Mouse (Mus musculus): Measurements from ENCODE around the gene Jun.

Jun gene

DNA sequence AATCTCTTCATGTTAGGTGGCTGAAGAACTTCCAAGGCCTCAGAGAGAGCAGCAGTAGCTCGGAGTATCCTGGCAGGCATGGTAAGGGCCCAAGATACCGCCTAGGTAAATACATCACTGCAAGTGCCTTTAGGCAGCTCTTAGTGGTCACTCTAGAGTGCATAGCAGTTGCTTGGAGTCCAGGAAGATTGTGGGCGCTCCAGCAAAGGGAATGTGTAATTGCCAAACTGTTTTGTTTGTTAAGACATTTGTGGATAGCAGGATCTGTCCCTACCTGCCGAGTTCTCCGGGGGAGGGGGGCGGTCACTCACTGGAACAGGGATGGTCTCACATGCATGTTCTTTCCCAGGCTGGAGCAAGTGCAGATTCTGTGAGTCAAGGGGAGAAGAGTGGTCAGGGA lies 22.3 kb upstream of the Jun start:
- no peak for DNase-seq (ENCODE audit: low read depth)

DNA sequence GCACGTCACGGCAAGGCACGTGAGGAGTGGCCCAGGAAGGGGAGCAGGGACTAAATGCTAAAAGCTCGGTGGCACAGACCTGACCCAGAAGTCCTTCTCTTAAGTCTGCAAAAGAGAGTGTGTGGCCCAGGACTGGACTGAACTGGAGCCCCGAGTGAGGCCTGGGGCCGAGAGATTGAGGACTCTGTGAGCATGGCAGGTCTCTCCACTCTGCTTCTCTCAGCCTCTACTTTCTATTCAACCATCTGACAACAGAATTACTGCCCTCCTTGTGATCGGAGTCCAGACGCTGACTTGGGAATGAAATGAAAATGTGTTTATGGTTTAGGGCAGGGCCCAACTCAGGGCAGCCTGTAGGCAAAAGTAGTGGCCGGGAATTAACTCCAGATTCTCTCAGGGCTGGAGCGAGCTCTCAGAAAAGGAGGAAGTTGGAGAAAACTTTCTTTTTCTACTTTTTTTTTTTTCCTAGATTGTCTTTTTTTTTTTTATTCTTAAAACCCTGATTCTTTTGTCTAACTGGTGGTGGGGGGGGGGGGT lies 21.3 kb upstream of the Jun start:
- DNase-seq (ENCODE audit: low read depth) = no peak

DNA sequence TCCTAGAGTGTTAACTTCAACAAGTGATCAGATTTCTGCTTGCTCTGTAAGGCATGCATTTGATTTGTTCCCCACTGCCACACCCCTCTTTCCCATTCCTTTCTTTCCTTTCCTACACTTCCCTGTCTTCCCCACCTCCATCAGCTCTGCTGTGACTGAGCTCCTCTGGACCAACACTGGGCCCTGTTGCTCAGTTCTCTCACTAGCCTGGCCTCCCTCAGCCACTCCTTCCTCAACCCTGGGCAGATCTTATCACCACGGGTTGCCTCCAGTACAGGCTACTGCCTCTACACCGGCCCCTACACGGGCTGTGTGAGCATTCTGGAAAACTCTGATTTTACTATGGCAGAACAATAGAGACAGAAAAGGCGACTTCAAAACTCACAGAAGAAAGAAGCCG lies 18.4 kb upstream of the Jun start:
- DNase-seq (ENCODE audit: low read depth) = no peak

DNA sequence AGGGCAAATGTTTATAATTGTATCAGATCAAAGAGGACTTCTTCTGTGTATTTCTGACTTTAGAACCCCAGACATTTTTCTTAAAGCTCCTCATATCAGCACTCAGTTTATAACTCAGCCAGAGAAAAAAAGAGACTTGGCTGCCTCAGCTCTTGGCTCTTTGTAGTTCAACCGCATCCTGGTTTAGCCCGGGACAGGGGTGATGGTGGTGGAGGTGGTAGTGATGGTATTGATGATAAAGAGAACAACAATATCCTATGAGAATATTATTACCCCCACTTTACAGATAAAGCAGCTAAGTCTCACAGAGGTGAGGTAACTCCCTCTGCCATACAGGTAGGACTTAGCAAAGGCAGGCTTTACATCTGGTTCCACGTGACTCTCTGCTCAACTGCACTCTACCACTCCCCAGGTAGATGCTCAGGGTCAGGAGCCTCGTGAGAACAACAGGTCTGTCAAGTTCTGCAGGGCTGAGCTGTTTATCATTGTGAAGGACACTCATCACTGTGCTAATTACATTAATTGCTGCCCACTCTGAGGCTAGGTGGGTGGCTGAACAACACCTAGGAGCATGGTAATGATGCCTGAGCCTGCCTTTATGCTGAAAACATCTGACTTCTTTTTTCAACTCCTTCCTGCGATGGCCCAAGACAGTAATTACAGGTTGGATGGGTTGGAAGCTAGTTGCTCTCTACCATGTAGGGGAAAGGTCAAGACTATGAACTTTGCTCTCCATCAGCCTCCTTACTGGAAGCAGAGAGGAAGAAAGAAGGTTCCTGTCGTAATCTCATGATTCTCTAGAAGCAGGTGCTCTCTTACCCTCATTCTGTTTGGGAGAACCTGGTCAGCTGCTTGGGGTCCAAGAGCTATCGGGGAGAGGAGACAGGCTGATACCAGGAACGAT lies 16.3 kb upstream of the Jun start:
- DNase-seq (ENCODE audit: low read depth) = peak; percentile 39

DNA sequence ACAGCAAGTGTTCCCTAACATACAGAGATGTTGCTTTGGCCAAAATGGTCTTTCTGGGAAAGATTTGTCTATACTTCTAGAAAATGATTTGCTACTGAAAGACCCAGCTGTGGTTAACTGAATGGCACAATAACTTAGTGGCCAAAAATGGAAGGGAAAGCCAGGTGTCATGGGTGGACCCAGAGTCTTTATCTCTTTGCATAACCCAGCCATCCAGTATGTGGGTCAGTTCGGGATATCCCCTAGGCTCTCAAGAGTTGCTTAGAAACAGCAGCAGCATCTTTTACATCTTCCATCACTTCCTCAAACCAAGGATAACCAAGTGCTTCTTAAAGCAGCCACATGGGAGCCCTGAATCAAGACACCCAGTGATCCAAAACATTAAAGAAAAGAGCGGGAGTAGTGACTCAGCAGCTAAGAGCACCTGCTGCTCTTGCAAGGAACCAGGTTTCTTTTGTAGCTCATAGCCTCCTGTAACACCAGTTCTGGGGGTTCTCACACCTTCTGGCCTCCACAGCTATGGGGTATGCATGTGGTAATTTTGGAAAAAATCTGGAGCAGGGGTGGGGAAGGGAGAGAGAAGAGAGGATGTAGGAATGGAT lies 11.7 kb upstream of the Jun start:
- no peak for DNase-seq (ENCODE audit: low read depth)

DNA sequence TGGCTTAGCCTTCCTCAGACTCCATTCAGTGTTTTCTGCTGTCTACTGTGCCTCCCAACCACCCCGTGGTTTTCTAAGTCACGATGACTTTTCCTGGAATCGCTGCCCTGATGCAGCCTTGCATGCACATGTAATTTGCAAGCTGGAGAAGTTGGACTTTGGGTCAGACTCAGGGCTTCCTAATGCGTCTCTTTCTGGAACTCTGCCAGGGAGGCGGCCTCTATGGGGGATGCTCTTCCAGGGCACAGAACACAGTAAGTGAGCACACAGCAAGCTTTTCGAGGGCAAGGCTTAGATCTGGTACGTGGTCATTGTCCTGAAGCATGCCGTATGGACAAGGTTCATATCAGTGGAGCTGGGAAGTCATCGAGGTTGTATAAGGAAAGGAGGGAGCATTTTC lies 10.9 kb upstream of the Jun start:
- DNase-seq (ENCODE audit: low read depth) = no peak

DNA sequence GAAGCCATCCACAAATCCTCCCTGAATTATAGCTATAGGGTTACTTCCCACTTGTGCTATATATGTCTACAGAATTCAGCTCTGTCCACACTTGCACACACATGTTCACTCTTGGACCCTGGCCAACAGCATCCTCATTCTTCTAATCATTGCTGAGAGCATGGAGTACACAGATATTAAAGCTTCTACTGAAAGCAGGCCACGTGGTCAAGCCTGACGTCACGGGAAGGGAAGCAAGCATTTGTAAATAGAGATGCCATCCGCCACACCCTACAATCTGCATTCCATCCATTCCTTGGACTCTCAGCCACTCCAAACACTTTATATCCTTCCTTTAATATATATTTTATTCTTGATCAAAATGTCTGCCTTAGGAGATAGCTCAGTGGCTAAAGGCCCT lies 5.2 kb upstream of the Jun start:
- no peak for DNase-seq (ENCODE audit: low read depth)

DNA sequence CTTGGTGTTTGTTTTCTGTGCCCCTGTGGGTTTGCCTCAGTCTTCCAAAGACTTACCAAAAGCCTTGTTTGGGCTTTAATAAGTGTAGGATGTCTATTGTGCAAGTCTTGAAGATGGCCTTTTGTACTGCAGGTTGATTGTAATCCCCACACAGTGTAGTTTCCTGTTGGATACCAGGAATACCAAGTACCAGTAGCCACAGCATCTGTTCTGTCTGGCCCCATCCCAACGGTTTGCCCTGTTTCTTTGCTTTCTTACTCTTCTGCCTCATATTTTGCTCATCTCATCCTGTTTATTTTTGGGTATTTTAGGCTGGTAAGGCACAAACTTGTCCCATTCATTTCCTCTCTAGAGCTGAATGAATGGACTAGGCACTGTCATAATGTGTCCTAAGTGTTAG lies 3.3 kb upstream of the Jun start:
- DNase-seq (ENCODE audit: low read depth) = no peak

DNA sequence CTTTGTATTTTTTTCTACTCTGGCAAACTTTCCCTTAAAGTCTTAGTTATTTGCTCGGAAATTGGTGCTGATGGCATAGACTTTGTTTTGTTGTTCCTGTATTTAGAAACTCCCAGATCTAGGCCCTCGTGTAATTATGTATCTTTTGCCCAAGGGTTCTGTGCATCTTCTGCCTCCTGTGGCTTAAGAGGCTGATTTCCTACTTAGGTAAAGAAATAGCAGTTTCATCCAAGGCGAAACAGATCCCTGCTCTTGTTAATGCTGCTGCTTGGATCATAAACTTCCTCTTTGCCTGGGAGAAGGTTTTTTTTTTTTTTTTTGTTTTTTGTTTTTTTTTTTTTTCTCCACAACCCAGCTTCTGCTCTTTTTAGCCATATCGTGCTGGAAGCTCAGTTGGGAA lies 2.3 kb upstream of the Jun start:
- DNase-seq (ENCODE audit: low read depth) = no peak

DNA sequence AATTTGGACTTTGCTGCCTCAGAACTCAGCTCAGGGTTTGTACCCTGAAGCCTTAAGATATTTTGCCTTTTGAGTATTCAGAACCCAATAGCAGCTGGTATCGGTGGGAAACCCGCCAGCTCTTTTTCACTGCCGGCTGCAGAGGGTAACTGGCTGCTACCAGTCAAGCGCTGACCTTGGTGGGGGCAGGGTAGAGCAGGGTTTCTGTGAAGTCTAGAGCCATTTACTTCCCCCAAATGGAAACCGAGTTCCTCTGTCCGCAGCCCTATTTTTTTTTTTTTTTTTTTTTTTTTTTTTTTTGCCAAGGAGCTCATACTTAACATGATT lies 1.7 kb upstream of the Jun start:
- no peak for DNase-seq (ENCODE audit: low read depth)

DNA sequence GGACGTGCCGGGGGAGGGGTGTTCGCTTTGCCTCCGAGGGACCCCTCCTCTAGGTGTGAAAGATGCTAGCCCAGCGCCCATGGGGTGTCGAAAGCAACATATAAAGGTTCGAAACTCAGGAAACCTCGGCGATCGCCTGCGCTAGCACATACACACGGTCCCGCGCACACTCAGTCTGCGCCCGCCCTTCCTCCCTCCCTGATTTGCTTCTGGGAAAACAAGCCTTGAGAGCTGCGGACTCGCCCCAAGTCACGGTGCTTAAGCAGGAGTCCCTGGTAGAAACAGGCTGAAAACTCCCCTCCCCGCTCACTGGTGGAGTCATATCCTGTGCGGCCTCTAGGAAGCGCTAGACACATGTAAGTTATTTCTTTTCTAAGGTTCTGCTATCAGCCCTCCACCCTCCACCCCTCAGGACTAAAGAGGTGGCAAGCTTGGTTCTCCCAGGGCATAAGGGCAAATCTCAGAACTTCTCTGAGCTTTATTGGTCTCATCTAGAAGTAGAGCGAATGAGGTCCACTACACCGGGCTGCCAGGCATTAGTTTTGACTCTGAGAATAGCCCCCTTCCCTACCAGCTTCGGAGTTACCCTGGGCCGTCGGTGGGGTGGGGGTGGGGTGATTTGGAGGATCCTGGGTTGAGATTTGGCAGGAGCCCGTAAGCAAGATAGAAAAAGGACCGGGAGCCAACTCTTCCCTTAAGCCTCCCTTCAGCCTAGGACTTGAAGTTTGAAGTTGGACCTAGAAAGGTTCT lies 1.2 kb upstream of the Jun start:
- peak; percentile 95 for DNase-seq (ENCODE audit: low read depth)

DNA sequence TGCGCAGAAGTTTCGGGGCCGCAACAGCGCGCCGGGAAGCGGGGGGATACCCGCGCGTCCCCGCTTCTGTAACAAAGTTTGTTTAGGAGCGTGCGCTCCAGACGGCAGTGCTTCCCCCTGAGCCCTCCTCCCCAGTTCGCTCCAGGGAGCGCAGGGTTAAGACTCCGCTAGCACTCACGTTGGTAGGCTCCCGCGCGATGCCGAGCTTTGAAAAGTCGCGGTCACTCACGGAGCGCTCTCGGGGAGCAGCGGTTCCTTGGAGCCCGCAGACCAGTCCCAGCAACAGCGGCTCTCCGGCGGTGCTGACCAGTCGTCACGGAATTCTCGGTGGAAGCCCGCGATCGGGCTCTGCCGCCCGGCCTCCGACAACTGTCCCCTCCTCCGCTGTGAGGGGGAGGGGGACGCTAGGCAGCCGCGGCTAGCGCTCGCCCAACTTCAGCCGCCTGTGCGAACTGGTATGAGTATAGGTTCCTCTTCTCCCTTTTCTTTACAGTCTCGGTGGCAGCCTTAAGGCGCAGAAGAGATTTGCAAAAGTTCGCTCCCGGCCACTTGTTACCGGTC lies 631 bp downstream of the Jun start:
- peak; percentile 70 for DNase-seq (ENCODE audit: low read depth)

DNA sequence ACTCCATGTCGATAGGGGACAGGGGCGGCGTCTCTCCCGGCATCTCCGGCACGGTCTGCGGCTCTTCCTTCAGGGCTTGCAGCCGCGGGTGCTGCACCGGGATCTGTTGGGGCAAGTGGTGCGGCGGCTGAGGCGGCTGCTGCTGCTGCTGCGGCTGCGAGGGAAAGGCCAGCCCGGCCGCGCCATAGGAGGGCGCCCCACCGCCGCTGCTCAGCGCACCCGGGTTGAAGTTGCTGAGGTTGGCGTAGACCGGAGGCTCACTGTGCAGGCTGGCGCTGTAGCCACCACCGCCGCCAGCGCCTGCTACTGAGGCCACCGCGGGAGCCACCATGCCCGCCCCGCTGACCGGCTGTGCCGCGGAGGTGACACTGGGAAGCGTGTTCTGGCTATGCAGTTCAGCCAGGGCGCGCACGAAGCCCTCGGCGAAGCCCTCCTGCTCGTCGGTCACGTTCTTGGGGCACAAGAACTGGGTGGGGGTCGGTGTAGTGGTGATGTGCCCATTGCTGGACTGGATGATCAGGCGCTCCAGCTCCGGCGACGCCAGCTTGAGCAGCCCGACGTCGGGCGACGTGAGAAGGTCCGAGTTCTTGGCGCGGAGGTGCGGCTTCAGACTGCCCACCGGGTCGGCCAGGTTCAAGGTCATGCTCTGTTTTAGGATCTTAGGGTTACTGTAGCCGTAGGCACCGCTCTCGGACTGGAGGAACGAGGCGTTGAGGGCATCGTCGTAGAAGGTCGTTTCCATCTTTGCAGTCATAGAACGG lies 1.3 kb downstream of the Jun start:
- DNase-seq (ENCODE audit: low read depth) = peak; percentile 66

DNA sequence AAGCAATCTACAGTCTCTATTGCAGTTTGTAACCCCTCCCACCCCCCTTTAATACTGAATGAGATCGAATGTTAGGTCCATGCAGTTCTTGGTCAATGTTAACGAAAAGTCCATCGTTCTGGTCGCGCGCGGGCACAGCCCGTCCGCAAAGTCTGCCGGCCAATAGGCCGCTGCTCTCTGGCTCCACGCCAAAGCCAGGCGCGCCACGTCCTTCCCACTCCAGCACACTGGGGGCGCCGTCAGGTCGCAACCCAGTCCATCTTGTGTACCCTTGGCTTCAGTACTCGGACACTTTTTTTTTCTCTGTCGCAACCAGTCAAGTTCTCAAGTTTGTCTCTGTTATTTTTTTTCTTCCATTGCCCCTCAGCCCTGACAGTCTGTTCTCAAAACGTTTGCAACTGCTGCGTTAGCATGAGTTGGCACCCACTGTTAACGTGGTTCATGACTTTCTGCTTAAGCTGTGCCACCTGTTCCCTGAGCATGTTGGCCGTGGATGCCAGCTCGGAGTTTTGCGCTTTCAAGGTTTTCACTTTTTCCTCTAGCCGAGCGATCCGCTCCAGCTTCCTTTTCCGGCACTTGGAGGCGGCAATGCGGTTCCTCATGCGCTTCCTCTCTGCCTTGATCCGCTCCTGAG lies 2.0 kb downstream of the Jun start:
- DNase-seq (ENCODE audit: low read depth) = peak; percentile 77

DNA sequence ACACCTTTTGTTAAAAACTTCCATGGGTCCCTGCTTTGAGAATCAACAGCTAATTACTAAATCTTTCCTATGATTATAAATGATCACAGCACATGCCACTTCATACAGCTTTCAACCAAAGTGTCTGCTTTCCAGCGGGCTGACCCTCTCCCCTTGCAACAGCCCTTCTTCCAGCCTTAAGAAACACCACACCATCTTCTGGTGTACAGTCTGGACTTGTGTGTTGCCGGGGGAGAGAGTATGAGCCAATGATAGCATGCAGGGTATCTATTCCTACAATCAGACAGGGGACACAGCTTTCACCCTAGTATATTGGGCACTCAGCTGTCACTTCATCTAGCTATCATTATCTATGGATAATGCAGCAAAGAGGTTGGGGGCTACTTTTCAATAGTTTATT lies 2.9 kb downstream of the Jun start:
- peak; percentile 72 for DNase-seq (ENCODE audit: low read depth)

DNA sequence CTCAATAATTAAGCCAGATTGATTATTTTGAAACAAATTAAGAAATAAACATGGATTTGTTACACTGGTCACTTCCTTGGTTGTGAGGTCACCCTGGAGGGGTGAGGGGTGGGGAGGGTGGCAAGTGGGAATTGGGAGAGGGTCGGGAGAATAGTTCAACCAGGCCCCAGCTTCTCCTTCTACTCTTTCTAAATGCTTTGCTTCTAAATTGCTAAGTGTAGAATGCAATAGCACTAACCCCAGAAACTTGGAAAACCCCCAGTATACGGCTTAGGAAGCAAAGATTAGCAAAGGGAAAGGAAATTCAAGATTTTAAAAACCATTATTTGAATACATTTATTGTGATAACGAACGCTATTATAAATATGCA lies 3.3 kb downstream of the Jun start:
- DNase-seq (ENCODE audit: low read depth) = no peak

DNA sequence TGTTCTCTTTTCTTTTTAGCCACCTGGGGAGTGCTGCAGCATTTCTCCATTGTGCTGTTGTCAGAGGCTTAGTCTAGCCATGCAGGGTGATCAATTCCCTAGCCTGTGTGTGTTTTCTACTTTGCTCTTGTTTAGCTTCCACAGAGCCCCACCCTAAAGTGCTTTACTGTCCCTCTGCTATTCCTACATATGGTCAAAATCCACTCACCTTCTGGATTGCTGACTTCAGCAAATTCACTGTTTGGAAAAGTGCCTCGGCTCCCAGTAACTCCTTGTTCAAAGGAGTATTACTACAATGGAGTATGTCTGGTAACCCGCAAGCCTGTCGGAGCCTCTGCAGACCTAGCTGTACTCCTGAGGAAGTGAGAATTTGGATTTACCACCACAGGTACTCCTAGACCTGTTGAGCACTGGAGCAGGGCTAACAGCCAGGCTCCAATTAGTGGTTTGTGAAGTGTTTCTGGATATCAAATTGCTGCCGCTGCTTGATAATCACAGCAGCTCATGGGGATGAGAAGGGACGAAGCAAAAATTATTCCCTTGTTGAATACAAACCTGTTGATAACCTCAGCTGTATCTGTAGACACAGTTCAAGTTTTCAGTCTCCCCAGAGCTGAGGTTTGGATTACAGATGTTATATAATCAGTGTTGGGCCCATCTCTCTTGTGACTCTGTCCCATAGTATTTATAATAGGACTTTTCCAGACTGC lies 3.8 kb downstream of the Jun start:
- peak; percentile 53 for DNase-seq (ENCODE audit: low read depth)

DNA sequence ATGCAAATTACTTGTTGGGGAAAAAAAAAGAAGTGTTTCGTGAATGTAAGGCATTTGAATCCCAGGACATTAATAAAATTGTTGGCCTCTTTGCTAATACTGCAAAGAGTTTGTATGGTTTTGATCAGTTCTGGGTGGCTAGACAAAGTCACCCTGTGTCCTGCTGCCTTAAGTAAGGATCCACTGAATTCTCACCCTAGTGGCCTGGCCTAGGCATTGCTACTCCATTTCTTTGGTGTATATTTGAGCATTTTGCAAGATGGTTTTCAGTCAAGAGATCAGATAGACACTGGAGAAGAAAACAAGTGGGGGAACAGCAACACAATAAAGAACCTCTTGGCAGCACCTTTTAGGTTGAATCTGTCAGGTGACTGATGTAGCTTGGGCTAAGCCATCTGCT lies 6.9 kb downstream of the Jun start:
- peak; percentile 38 for DNase-seq (ENCODE audit: low read depth)

DNA sequence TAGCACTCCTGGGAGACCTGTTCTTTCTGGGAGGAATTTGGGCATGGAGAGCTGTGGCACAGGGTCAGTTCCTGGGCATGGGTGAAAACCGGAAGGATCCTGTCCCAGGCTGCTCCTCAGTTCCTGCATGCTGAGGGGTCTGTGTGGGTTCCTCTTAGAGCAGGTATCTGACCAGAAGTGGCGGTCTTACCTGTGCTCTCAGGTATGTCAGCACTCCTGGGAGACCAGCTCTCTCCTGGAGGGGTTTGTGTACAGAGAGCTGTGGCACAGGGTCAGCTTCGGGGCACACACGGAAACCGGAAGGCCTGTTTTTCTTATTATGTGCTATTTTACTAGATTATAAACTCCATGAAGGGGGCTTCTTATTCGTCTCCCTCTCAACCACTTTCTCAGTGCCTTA lies 7.3 kb downstream of the Jun start:
- no peak for DNase-seq (ENCODE audit: low read depth)

DNA sequence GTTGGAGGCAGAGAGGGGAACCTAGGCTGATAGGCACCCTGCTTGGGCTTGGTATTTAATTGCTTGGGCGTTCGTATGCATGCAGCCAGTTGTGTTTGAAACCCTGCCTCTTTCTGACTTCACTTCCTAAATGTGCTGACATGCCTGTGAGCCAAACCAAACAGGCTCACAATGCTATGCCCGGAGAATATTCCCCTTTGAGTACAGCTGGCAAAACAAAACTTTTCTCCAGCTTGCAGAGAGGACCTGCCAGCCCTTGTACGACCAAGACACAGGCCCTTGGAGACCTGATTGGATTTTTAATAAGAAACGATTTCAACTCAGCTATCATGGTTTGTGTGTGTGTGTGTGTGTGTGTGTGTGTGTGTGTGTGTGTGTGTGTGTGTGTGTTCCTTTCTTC lies 14.0 kb downstream of the Jun start:
- DNase-seq (ENCODE audit: low read depth) = no peak

DNA sequence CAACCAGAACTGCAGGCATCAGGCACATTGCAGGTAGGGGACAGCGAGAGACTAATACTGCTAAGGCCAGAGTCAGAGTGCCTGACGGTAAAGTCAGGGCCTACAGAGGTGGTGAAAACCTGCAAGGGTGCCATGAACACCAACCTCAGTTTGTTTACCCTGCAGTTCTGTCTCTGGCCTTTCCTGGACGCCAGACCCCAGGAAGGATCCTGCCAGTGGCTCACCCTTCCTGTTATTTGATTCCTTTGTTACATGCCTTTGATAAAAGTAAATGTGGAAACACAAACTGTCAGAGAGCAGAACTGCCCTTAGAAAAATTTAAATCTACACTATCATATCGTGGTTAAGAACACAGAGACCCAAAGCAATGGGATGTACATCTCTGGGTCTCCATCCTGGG lies 20.9 kb downstream of the Jun start:
- no peak for DNase-seq (ENCODE audit: low read depth)
